Mouse (Mus musculus) 3134 (cell line): ENCODE results near the gene Olfr935.

ENCODE experiments used
- DNase-seq: peaks from one replicate; pipeline ENCODE4 v3.0.0-alpha.2; 2011; ENCODE audit warnings: low spot score; ENCODE audit not compliant: insufficient read length; ENCODE audit errors: extremely low read depth

The Olfr935 gene

GRCm38 (mm10) chr9:38999583-38999982, at the start of gene Olfr935:
Olfr935 (minus strand) TSS chr9:38999683.
- no peak for DNase-seq

GRCm38 (mm10) chr9:39023277-39023676, 23.8 kb upstream of the Olfr935 start, which contains the start of gene Olfr146:
Olfr146 (minus strand) TSS chr9:39023377.
- no peak for DNase-seq

GRCm38 (mm10) chr9:38988215-38988614, 11.3 kb downstream of the Olfr935 start, which contains the start of gene Olfr934:
Olfr934 (minus strand) TSS chr9:38988315.
- DNase-seq, result no peak

- DNase-seq, result no peak
Measured at GRCm38 (mm10) chr9:38972013-38972412, 27.5 kb downstream of the Olfr935 start, which contains the start of gene Olfr933. Olfr933 (plus strand) TSS chr9:38972313.

GRCm38 (mm10) chr9:38954124-38954416, 45.4 kb downstream of the Olfr935 start:
- peak; percentile 7 for DNase-seq

- DNase-seq, result peak; percentile 3
Measured at GRCm38 (mm10) chr9:38953401-38954123, 45.9 kb downstream of the Olfr935 start.
